Mouse (Mus musculus): ENCODE measurements at regions not wholly inside any gene's neighbourhood (a gene's known extent, or its start where the extent isn't known, plus 50 kb on each side); places are given as distances from the start of the nearest gene placed in this dataset.

DNA sequence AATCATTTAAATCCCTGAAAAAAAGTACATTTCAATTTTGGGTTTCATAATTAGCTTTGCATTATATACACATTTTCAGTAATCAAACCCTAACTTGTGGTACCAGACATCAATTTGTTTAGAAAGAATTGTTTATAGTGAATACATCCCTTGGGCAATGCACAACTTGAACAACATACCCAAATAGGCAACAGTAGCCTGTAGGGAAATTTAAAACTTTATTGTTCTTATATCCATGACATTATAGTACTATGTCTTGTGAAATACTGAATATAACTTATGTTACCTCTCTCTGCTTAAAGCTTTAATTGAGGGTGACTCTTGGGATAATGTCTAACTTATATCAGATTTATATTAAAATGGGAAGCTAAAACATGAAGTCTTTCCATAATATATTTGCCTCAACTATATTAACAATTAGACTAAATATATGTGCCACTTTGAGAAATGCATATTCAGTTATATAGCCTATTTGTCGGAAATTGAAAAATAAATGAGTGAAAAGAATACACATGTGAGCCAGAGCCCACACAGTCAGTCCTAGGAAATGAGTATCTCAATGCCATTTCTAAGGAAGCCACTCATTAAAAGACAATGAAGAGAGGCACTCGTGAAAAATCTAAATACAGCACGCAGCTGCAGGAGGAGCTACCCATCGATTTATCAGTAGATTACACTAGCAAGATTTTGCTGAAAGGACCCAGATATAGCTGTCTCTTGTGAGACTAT lies 458.1 kb upstream of the Slitrk6 start:
- H3K27me3 ChIP-seq, result no peaks in the 10 kb centered on the region
- ATAC-seq (no peak), DNase-seq (ENCODE audit: low read depth, low spot score) (no peak)
- POLR2A ChIA-PET, result no interaction called here
- TF ChIP-seq CTCF (IDR thresholded peaks at IDR 0.05), result no peak
- CTCF ChIA-PET, result no interaction called here
- in situ Hi-C loops (cut with MboI; ENCODE audit: low pct_unique_long_range_greater_than_20kb), result no loop called here

DNA sequence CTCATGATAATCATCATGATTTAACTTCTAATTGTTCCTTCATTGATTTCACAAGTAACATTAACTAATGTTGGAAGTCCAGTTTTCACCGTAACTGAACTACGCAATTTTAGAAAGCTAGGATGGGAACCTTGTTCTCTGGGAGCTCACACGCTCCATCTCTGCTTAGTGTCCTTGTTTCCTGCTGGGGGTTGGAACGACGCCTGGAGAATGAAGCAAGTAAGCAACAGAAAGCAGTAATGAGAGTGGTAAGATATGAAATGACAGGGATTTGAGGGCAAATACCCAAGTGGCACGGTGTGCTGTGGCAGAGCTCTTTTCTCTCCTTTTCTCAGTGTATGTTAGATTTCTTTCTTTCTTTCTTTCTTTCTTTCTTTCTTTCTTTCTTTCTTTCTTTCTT lies 448.0 kb upstream of the Slitrk5 start:
- DNase-seq (ENCODE audit: low read depth, low spot score) (no peak), ATAC-seq (no peak)
- ChIA-PET CTCF (no interaction called here), POLR2A (no interaction called here)
- no peaks in the 10 kb centered on the region for H3K27me3 ChIP-seq
- in situ Hi-C loops (cut with MboI; ENCODE audit: low pct_unique_long_range_greater_than_20kb), result no loop called here
- no peak for TF ChIP-seq CTCF (IDR thresholded peaks at IDR 0.05)

- ChIA-PET CTCF (no interaction called here), POLR2A (no interaction called here)
Measured at GRCm38 (mm10) chr14:111239121-111239520, 435.8 kb upstream of the Slitrk5 start.

GRCm38 (mm10) chr14:111249347-111249946 lies 425.4 kb upstream of the Slitrk5 start:
- CTCF ChIA-PET, result no interaction called here
- in situ Hi-C loops (cut with MboI; ENCODE audit: low pct_unique_long_range_greater_than_20kb), result no loop called here

More at GRCm38 (mm10) chr14:111239121-111239520, 435.8 kb upstream of the Slitrk5 start:
- ATAC-seq (no peak), DNase-seq (ENCODE audit: low read depth, low spot score) (no peak)
- in situ Hi-C loops (cut with MboI; ENCODE audit: low pct_unique_long_range_greater_than_20kb), result no loop called here
- H3K27me3 ChIP-seq, result no peaks in the 10 kb centered on the region
- TF ChIP-seq CTCF (IDR thresholded peaks at IDR 0.05), result no peak

DNA sequence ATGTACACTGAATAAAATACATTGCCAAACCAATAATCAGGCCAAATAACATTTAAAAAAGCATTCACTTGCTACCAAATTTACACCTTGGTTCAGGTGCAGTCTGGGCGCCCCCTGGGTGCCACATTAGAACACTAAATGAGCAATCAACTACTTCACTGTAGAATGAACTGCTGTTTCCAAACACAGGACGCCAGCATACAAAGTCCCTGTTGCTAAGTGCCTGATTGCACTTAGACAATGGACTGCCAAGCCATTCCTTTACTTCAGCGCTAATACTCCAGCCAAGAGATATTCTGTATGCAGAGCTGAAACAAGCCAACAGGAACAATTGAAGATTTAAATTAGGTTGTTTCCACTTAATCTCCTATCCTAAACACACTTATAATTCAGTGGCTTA lies 421.7 kb upstream of the Slitrk5 start:
- in situ Hi-C loops (cut with MboI; ENCODE audit: low pct_unique_long_range_greater_than_20kb), result no loop called here
- CTCF ChIA-PET, result no interaction called here
- ATAC-seq (no peak), DNase-seq (ENCODE audit: low read depth, low spot score) (no peak)
- no peak for TF ChIP-seq CTCF (IDR thresholded peaks at IDR 0.05)
- no peaks in the 10 kb centered on the region for H3K27me3 ChIP-seq
- POLR2A ChIA-PET, result no interaction called here

More at GRCm38 (mm10) chr14:111249347-111249946, 425.4 kb upstream of the Slitrk5 start:
- POLR2A ChIA-PET, result no interaction called here
- ATAC-seq (no peak), DNase-seq (ENCODE audit: low read depth, low spot score) (no peak)
- no peak for TF ChIP-seq CTCF (IDR thresholded peaks at IDR 0.05)
- no peaks in the 10 kb centered on the region for H3K27me3 ChIP-seq

GRCm38 (mm10) chr14:111261696-111262095 lies 413.2 kb upstream of the Slitrk5 start:
- in situ Hi-C loops (cut with MboI; ENCODE audit: low pct_unique_long_range_greater_than_20kb), result no loop called here
- CTCF ChIA-PET, result interaction anchor here (1.3 kb wide), 1 partner anchor 12 kb away, joined by 3 read pairs; no protein-coding TSS in a partner anchor
- DNase-seq (ENCODE audit: low read depth, low spot score) (no peak), ATAC-seq (no peak)
- POLR2A ChIA-PET, result no interaction called here
- no peak for TF ChIP-seq CTCF (IDR thresholded peaks at IDR 0.05)
- H3K27me3 ChIP-seq, result no peaks in the 10 kb centered on the region

GRCm38 (mm10) chr14:111270239-111270638 lies 404.7 kb upstream of the Slitrk5 start:
- ATAC-seq (no peak), DNase-seq (ENCODE audit: low read depth, low spot score) (no peak)
- no peaks in the 10 kb centered on the region for H3K27me3 ChIP-seq
- POLR2A ChIA-PET, result no interaction called here
- TF ChIP-seq CTCF (IDR thresholded peaks at IDR 0.05), result no peak
- CTCF ChIA-PET, result no interaction called here
- in situ Hi-C loops (cut with MboI; ENCODE audit: low pct_unique_long_range_greater_than_20kb), result no loop called here

DNA sequence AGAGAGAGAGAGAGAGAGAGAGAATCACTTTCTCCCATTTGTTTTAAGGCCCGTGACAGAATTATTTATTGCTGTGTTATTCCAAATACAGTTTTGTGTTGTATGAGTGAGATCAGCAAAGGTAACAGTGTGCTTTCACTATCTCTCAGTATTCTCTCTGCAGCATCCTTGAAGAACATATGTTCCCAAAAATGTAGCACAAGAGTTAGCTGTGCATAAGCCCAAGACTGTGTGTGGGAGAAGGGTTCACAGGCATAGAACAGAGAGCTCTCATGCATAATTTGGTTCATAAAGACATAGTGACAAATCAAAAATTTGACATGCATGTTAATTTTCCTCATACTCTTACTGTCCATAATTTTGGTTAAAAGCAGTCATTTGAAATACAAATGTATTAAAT lies 393.5 kb upstream of the Slitrk5 start:
- no peak for DNase-seq (ENCODE audit: low read depth, low spot score)
- ChIA-PET POLR2A (no interaction called here), CTCF (no interaction called here)
- in situ Hi-C loops (cut with MboI; ENCODE audit: low pct_unique_long_range_greater_than_20kb), result no loop called here
- H3K27me3 ChIP-seq, result no peaks in the 10 kb centered on the region
- no peak for ATAC-seq
- TF ChIP-seq CTCF (IDR thresholded peaks at IDR 0.05), result no peak

DNA sequence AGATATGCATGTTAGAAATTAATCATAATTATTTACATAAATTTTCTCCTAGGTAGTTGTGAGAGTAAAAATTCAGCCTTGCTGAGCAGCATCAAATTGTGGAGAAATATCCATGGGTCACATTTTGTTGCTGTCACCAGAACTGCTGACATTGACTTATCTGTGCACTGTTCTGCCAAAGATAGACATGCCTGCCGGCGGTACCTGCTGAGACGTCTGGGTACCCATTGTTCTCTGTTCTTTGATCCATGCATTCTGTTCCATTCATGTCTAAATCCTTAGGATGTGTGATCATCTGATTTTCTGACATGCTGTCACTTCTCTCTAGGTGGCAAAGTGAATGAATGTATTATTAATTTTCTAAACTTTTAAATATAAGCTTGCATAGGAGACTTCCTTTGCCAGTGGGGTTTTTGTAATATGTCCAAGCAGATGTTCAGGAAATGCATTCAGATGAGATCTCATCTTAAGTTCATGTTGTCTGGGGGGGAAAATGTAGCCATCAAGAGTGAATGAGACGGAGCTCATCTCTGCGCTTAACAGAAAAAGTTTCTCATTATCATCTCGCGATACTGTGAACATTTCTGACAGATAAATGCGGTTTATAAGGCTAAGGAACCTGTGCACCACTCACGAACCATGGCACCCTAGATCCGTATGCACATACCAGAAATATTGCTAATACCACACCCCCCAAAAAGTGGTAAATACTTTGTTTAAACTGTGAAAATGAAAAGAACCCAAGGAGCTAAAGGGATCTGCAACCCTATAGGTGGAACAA lies 391.0 kb upstream of the Slitrk5 start:
- ATAC-seq, result no peak
- no peak for TF ChIP-seq CTCF (IDR thresholded peaks at IDR 0.05)
- CTCF ChIA-PET, result no interaction called here
- in situ Hi-C loops (cut with MboI; ENCODE audit: low pct_unique_long_range_greater_than_20kb), result no loop called here
- no peak for DNase-seq (ENCODE audit: low read depth, low spot score)
- POLR2A ChIA-PET, result no interaction called here
- no peaks in the 10 kb centered on the region for H3K27me3 ChIP-seq

- ChIA-PET POLR2A (no interaction called here), CTCF (no interaction called here)
- in situ Hi-C loops (cut with MboI; ENCODE audit: low pct_unique_long_range_greater_than_20kb), result no loop called here
- no peaks in the 10 kb centered on the region for H3K27me3 ChIP-seq
- TF ChIP-seq CTCF (IDR thresholded peaks at IDR 0.05), result no peak
- no peak for ATAC-seq
- no peak for DNase-seq (ENCODE audit: low read depth, low spot score)
Measured at GRCm38 (mm10) chr14:111285981-111286380, 388.9 kb upstream of the Slitrk5 start.

GRCm38 (mm10) chr14:111295521-111295920 lies 379.4 kb upstream of the Slitrk5 start:
- POLR2A ChIA-PET, result no interaction called here
- H3K27me3 ChIP-seq, result no peaks in the 10 kb centered on the region
- in situ Hi-C loops (cut with MboI; ENCODE audit: low pct_unique_long_range_greater_than_20kb), result no loop called here
- ATAC-seq, result no peak
- DNase-seq (ENCODE audit: low read depth, low spot score), result no peak
- CTCF ChIA-PET, result no interaction called here
- TF ChIP-seq CTCF (IDR thresholded peaks at IDR 0.05), result no peak
